Mouse (Mus musculus): ENCODE data around the gene Arnt2. TPM values are rescaled to one million over a fixed set of nuclear protein-coding genes. Genes with fewer than 3 reads are reported as not detected.

The Arnt2 gene
- polyA plus RNA-seq, 1 experiment from 2014 or later, result 118 TPM

DNA sequence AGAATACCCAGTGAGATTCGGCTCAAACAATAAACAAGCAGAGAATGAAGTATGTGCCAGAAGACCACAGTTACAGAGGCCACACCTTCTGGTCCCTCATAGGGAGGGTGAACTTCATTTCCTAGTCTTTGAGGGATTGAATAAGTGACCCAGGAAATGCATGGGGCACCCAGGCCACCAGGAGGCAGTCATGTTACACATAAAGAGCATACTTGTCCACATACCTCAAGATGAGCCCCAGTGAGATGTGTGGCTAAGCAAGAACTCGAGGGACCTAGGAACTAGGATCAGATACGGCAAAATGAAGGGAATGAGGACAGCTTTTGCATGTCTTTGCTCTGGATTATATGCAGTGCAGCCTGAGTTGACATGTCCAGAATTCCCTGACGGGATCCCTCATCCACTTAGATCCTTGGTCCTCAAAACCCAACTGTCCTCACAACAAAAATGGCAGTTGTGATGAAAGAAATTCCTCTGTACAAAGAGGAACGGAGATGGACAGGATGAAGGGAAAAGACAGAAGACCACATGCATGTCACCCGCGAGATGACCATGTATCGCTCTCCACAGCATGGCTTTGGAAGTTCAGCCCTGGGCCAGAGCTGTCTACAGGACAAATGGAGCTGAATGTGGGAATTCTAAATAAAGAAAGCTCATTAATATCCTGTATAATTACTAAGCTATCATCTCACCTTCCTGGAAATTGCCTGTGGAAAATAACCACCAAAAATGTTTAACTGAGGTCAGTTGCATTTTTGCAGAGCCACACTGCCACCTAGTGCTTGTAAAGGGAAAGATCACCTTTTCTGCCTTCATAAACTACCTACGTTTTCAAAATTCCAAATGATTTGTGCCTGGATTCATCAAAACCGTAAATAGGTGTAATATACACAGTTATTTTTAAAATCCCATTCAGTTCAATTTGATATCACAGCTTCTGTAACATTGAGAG, 54.1 kb downstream of the Arnt2 start:
- ATAC-seq (peak; percentile 32), DNase-seq (ENCODE audit: low read depth, low spot score) (no peak)
- in situ Hi-C loops (cut with MboI; ENCODE audit: low pct_unique_long_range_greater_than_20kb), result loop anchor here (5.0 to 10.0 kb wide), 5 partner anchors 66 to 444 kb away; partner anchors contain the start of gene Cemip
- peak; percentile 82 for TF ChIP-seq CTCF (IDR thresholded peaks at IDR 0.05)
- no peaks in the 10 kb centered on the region for H3K27me3 ChIP-seq
- POLR2A ChIA-PET, result interaction anchor here (0.6 to 1.0 kb wide), 5 partner anchors 15 to 751 kb away, joined by 3 to 4 read pairs (median 3); no protein-coding TSS in a partner anchor
- CTCF ChIA-PET, result interaction anchor here (0.7 to 13.7 kb wide), 23 partner anchors 8 to 449 kb away, joined by 3 to 164 read pairs (median 4); partner anchors contain the start of genes Arnt2 and Cemip

DNA sequence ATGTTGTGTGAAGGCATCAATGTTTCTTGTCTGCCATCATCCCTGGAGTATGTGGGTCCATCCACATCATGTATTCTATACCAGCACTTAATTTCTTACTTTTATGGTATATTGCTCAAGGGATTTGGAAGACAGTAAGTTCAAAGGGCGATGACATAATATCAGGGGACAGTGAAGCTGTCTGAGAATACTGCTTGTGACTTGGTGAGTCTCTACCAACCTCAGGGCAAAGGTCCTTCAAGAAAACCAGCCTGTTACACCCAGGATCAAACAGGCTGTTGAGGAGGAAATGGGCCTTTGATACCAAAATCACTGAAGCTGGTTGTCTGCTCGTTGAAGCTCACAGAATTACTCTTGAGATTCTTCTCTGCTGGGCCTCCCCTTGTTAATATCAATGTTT, 55.1 kb downstream of the Arnt2 start:
- ChIA-PET POLR2A (no interaction called here), CTCF (interaction anchor here (1.4 to 13.7 kb wide), 3 partner anchors 64 to 275 kb away, joined by 3 to 164 read pairs (median 57); partner anchors contain the start of genes Arnt2 and Cemip)
- no peaks in the 10 kb centered on the region for H3K27me3 ChIP-seq
- DNase-seq (ENCODE audit: low read depth, low spot score), result no peak
- ATAC-seq, result no peak
- in situ Hi-C loops (cut with MboI; ENCODE audit: low pct_unique_long_range_greater_than_20kb), result loop anchor here (5.0 to 10.0 kb wide), 5 partner anchors 67 to 443 kb away; partner anchors contain the start of gene Cemip
- no peak for TF ChIP-seq CTCF (IDR thresholded peaks at IDR 0.05)

GRCm38 (mm10) chr7:84350529-84350928, 59.4 kb downstream of the Arnt2 start:
- no peaks in the 10 kb centered on the region for H3K27me3 ChIP-seq
- in situ Hi-C loops (cut with MboI; ENCODE audit: low pct_unique_long_range_greater_than_20kb), result loop anchor here (10.0 kb wide), 1 partner anchor 194 kb away; no protein-coding TSS in a partner anchor
- POLR2A ChIA-PET, result no interaction called here
- CTCF ChIA-PET, result interaction anchor here (1.1 to 2.4 kb wide), 3 partner anchors 75 to 436 kb away, joined by 3 to 6 read pairs (median 3); no protein-coding TSS in a partner anchor
- DNase-seq (ENCODE audit: low read depth, low spot score) (no peak), ATAC-seq (no peak)
- no peak for TF ChIP-seq CTCF (IDR thresholded peaks at IDR 0.05)

- ChIA-PET CTCF (interaction anchor here (0.9 to 1.7 kb wide), 4 partner anchors 9 to 435 kb away, joined by 3 to 4 read pairs (median 4); no protein-coding TSS in a partner anchor), POLR2A (no interaction called here)
- in situ Hi-C loops (cut with MboI; ENCODE audit: low pct_unique_long_range_greater_than_20kb), result loop anchor here (10.0 kb wide), 1 partner anchor 195 kb away; no protein-coding TSS in a partner anchor
- no peak for TF ChIP-seq CTCF (IDR thresholded peaks at IDR 0.05)
- H3K27me3 ChIP-seq, result no peaks in the 10 kb centered on the region
- no peak for ATAC-seq
- no peak for DNase-seq (ENCODE audit: low read depth, low spot score)
Observed at GRCm38 (mm10) chr7:84349976-84350375, 60.0 kb downstream of the Arnt2 start.

GRCm38 (mm10) chr7:84348145-84348911, 61.6 kb downstream of the Arnt2 start:
- CTCF ChIA-PET, result interaction anchor here (1.5 kb wide), 1 partner anchor 8 kb away, joined by 4 read pairs; no protein-coding TSS in a partner anchor
- no peak for TF ChIP-seq CTCF (IDR thresholded peaks at IDR 0.05)
- DNase-seq (ENCODE audit: low read depth, low spot score) (no peak), ATAC-seq (no peak)
- POLR2A ChIA-PET, result no interaction called here
- H3K27me3 ChIP-seq, result no peaks in the 10 kb centered on the region
- in situ Hi-C loops (cut with MboI; ENCODE audit: low pct_unique_long_range_greater_than_20kb), result no loop called here

GRCm38 (mm10) chr7:84343160-84343559, 66.8 kb downstream of the Arnt2 start:
- TF ChIP-seq CTCF (IDR thresholded peaks at IDR 0.05), result peak; percentile 52
- in situ Hi-C loops (cut with MboI; ENCODE audit: low pct_unique_long_range_greater_than_20kb), result no loop called here
- DNase-seq (ENCODE audit: low read depth, low spot score), result no peak
- no peaks in the 10 kb centered on the region for H3K27me3 ChIP-seq
- ATAC-seq, result no peak
- POLR2A ChIA-PET, result no interaction called here
- CTCF ChIA-PET, result no interaction called here

DNA sequence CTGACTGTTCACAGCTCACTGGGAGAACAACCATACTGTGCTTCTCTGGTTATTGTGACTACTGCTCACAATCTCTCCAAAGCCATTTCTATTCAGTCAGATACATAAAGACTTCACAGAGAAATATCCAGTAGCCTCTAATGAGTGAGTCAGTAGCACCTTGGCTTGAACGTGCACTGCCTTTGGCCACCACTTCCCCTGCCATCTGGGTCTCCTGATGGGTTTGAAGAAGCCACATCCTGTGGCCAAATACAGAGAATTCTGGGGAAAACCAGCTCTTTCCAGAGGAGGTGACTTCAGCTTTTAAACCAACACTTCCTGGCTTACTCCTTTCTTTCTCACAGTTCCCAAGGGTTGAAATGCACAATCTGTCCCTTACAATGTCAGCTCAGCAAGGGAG, 69.0 kb downstream of the Arnt2 start:
- in situ Hi-C loops (cut with MboI; ENCODE audit: low pct_unique_long_range_greater_than_20kb), result no loop called here
- POLR2A ChIA-PET, result interaction anchor here (0.5 kb wide), 1 partner anchor 16 kb away, joined by 3 read pairs; no protein-coding TSS in a partner anchor

GRCm38 (mm10) chr7:84339186-84339585, 70.8 kb downstream of the Arnt2 start:
- no peak for ATAC-seq
- in situ Hi-C loops (cut with MboI; ENCODE audit: low pct_unique_long_range_greater_than_20kb), result no loop called here
- ChIA-PET CTCF (interaction anchor here (1.1 to 1.9 kb wide), 2 partner anchors 17 to 74 kb away, joined by 4 to 5 read pairs; no protein-coding TSS in a partner anchor), POLR2A (interaction anchor here (0.8 kb wide), 1 partner anchor 19 kb away, joined by 3 read pairs; no protein-coding TSS in a partner anchor)
- H3K27me3 ChIP-seq, result no peaks in the 10 kb centered on the region
- no peak for DNase-seq (ENCODE audit: low read depth, low spot score)
- TF ChIP-seq CTCF (IDR thresholded peaks at IDR 0.05), result no peak

More for the DNA sequence above, 69.0 kb downstream of the Arnt2 start:
- CTCF ChIA-PET, result interaction anchor here (1.1 to 1.3 kb wide), 3 partner anchors 8 to 13 kb away, joined by 3 to 4 read pairs (median 4); no protein-coding TSS in a partner anchor
- ATAC-seq (no peak), DNase-seq (ENCODE audit: low read depth, low spot score) (no peak)
- no peak for TF ChIP-seq CTCF (IDR thresholded peaks at IDR 0.05)
- H3K27me3 ChIP-seq, result no peaks in the 10 kb centered on the region

GRCm38 (mm10) chr7:84337768-84338167, 72.2 kb downstream of the Arnt2 start:
- DNase-seq (ENCODE audit: low read depth, low spot score), result no peak
- H3K27me3 ChIP-seq, result no peaks in the 10 kb centered on the region
- ChIA-PET CTCF (interaction anchor here (0.7 kb wide), 1 partner anchor 65 kb away, joined by 3 read pairs; no protein-coding TSS in a partner anchor), POLR2A (interaction anchor here (0.6 to 1.7 kb wide), 3 partner anchors 10 to 74 kb away, joined by 3 to 5 read pairs (median 4); no protein-coding TSS in a partner anchor)
- ATAC-seq, result peak; percentile 48
- in situ Hi-C loops (cut with MboI; ENCODE audit: low pct_unique_long_range_greater_than_20kb), result no loop called here
- TF ChIP-seq CTCF (IDR thresholded peaks at IDR 0.05), result no peak

Data from Patski (cell line).